Mouse (Mus musculus) gastrocnemius, adult 2 months (tissue): ENCODE data around the gene Ccdc81. TPM values are rescaled to one million over a fixed set of nuclear protein-coding genes. Genes with fewer than 3 reads are reported as not detected.

Source experiments
- DNase-seq: peaks from one replicate; pipeline ENCODE4 v3.0.0; 2022
- H3K27ac ChIP-seq: fragments of 200-600 bp; 2 replicates; pipeline ENCODE4 v1.8.1; 2022; ENCODE audit warnings: mild to moderate bottlenecking
- H3K4me3 ChIP-seq: fragments of 200-600 bp; 2 replicates; pipeline ENCODE4 v1.8.1; 2022; ENCODE audit warnings: mild to moderate bottlenecking, moderate library complexity
- CTCF ChIP-seq: fragments of 200-600 bp; IDR thresholded peaks from 2 replicates; pipeline ENCODE4 v1.8.1; 2022; ENCODE audit warnings: antibody characterized with exemption, mild to moderate bottlenecking, moderate library complexity
- intact Hi-C: fragments of 180-260 bp; cut with DNase I; formaldehyde crosslinking; loops from one replicate; pipeline ENCODE4 v1.15.1; 2025
- long read RNA-seq, 2 experiments: library from polyadenylated mRNA; stranded (forward); transcript quantifications; one replicate each; pipeline ENCODE4 v2.0.0; 2021
- total RNA-seq, 2 experiments: library from RNA; stranded (reverse); gene quantifications; 2 replicates each; pipeline ENCODE4 v1.2.3; 2021

Gene Ccdc81
- total RNA-seq, result not detected
- long read RNA-seq, experiment 1, result 0 reads
- long read RNA-seq, experiment 2, result 0 reads

DNA sequence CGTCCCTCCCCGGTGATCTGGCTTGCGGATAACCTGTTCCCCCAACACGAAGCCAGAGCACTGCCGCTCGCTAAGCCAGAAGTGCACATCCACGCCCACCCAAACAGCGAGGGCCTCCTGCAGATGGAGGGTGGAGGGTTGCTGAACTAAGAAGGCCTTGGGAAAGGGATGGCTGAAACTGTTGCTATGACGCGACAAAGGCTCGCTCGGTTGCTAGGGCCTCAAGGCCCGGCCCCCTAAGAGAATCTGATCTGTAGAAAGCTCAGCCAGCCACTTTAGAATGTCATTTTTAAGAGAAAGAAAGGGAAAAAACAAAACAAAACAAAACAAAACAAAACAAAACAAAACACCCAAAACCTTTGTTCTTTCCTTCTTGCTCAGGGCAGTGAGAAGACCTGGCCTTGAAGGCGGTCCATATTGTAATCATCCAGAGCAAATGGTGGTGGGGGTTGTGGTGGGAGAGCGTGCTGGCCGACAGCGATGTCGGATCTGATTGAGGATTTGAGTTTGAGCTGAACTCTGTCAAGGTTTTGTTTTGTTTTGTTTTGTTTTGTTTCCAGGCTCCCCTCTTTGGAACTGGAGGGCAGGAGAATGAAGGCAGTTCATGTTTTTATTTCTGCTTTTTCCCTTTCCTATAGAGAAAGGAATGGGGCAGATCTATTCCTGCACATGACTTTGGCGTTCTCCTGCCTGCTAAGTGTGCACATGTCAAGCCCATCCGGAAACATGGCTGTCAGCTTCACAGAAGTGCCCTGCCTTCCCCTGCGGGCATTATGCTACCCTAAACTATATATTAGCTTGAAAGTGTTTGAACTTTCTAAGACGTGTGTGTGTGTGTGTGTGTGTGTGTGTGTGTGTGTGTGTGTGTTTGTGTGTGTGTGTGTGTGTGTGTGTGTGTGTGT lies at the start of gene Ccdc81:
Ccdc81 (minus strand) TSS at position 188 of the 902 bp plus-strand sequence.
- Histone ChIP-seq H3K4me3 (peak within 1 kb of the TSS; percentile 26; the same call in 1 of the 2 replicates), H3K27ac (no peak within 1 kb of the TSS)
- DNase-seq, result no peak
- TF ChIP-seq CTCF, result no peak
- intact Hi-C loops, result no loop called here

DNA sequence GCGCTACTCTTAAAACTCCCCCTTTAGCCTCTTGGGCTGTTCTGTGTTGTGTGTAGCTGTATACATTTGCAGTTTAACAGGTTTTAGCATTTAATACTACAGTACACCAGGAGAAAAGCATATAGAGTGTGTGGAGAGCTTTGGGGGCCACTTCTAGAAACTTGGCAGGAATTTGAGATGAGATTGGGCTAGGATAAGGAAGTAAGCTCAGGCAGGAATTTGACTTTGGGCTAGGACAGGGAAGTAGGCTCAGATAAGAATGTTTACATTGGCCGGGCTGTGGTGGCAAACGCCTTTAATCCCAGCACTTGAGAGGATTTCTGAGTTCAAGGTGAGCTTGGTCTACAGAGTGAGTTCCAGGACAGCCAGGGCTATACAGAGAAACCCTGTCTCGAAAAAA lies 46.0 kb upstream of the Ccdc81 start:
- intact Hi-C loops, result no loop called here
- H3K27ac ChIP-seq, result no peak overlapping the region
- DNase-seq, result no peak

DNA sequence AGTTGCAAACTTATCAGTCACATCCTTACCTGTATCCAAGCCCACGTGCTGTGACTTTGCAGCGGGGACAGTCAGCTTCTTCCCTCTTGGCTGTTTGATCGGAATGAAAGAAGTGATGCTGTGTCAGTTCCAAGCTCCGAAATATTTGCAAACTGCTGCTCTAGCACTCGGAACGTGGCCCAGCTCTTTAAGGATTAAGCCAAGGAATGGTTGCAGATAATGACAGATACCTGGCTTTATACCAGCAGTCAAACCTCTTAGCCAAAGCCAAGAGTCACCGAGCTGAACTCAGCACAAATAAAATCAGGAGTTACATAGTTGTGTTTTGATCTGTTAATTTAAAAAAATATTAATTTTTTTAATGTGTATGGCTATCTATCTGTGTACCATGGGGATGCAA lies 44.6 kb upstream of the Ccdc81 start:
- intact Hi-C loops, result no loop called here
- DNase-seq, result peak; percentile 32
- no peak for TF ChIP-seq CTCF
- no peak overlapping the region for H3K4me3 ChIP-seq
- H3K27ac ChIP-seq, result 0 out of 2 replicates have a peak overlapping the region, but pooled peaks have one; percentile 35

More for the DNA sequence above, 46.0 kb upstream of the Ccdc81 start:
- TF ChIP-seq CTCF, result no peak
- H3K4me3 ChIP-seq, result no peak overlapping the region

DNA sequence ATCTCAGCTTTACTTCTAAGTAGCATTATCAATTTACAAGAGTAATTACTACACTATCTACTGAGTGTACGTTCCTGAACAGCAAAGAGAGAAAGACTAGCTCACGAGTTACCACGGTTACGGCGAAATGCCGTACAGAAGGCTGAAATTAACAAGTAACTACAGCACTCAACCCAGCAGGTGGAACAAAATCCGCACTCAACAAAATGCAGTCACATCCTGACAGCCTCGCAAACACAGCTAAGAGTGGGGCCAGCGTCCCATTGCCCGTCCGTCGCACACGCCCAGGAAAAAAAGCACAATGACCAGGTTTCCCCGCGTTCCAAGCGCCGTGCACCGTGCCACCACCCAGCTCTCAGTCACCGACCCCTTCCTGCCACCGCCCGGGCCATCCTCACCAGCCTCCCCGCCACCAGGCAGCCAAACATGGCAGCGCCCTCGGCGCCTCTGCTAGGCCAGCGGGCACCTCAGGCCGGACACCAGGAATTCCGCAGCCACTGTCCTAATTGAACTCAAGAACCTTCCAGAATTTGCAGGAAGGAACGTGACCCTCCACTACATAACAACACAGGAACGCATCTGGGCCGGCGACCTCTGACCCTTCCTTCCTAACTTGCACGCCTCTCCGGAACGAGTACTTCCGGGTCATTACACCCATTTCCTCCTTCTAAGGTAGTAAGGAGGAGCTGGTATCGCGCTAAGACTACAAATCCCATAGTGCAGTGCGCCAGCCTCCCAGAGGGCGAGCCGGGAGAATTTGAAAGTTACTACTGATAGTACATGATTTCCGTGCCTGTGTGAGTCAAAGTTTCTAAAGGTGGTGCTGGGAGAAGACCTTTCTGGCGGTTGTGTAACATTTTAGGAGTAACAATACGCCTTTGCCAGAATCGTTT lies 37.4 kb upstream of the Ccdc81 start, which contains the start of gene Hikeshi:
Hikeshi (minus strand) TSS at position 634 of the 893 bp plus-strand sequence.
- H3K27ac ChIP-seq, result peak within 1 kb of the TSS; percentile 94
- peak; percentile 94 for DNase-seq
- TF ChIP-seq CTCF, result no peak
- H3K4me3 ChIP-seq, result peak within 1 kb of the TSS; percentile 87
- intact Hi-C loops, result loop anchor here (5.0 kb wide), 1 partner anchor 36 kb away; no protein-coding TSS in a partner anchor

DNA sequence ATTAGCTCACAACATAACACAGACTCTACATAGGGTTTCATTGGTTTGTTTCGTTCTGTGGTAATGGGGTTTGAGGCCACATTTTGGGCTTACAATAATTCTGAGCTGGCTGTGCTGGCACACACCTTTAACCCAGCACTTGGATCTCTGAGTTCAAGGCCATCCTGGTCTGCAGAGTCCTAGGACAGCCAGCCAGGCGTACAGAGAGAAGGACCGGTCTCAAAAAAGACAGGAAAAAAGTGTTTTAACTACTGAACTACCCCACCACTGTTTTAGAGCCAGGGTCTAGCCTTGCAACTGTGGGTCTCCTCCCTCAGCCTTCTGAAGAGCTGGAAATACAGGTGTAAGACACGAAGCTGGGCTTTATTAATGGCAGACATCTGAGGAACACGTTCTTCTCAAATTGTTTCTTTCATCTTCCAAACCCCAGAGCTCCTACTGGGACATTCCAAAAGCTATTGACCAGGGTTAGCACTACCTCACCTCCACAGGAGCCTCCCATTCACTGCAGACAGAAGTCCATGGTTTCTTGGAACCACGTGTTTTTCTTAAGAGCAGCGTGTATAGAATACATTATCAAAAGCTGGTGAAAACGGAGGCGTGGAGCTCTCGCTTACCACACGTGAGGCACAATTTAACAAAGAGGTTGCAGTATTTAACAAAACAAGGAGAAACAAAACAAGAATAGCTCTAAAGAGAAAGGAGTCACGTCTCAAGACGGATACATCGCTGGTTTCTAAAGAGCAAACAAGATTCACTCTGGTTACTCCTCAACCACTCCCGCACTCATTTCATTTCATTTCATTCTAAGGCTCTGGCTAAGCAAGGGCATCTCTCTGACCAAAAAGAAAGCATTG lies 36.3 kb upstream of the Ccdc81 start:
- intact Hi-C loops, result loop anchor here (5.0 kb wide), 1 partner anchor 38 kb away; no protein-coding TSS in a partner anchor
- peak overlapping the region; percentile 87 for H3K4me3 ChIP-seq
- H3K27ac ChIP-seq, result peak overlapping the region; percentile 94
- DNase-seq, result no peak
- no peak for TF ChIP-seq CTCF

DNA sequence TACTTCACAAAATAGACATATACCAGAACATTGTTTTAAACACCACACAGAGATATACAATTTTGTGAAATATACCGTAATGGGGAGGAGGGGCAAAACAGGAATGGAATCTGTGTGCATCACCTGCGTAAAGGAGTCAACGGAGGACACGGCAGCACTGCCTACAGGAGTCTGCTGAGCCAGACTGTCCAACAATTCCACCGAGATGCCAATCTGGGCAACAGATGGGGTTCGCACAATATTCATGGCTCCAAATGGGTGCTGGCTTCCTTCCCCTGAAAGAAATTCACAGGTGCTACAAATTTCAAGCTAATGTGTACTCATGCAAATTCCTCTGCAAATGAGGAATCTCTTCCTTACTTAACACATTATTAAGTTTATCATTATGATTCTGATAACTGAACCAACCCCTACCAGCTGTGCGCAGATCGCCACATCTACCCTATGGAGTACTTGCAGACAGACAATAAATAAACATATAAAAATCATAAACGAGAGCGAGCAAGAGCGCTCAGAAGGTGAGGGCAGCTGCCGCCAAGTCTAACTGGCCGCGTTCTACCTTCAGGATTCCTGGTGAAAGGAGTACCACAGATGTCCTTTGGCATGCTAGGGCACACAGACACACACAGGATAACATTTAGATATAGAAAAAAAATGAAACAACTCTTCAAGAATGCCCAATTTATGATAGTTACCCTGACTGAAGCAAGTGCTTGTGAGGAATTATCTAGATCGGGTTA lies 20.2 kb upstream of the Ccdc81 start:
- no peak for TF ChIP-seq CTCF
- intact Hi-C loops, result no loop called here
- H3K4me3 ChIP-seq, result no peak overlapping the region
- H3K27ac ChIP-seq, result no peak overlapping the region
- no peak for DNase-seq

DNA sequence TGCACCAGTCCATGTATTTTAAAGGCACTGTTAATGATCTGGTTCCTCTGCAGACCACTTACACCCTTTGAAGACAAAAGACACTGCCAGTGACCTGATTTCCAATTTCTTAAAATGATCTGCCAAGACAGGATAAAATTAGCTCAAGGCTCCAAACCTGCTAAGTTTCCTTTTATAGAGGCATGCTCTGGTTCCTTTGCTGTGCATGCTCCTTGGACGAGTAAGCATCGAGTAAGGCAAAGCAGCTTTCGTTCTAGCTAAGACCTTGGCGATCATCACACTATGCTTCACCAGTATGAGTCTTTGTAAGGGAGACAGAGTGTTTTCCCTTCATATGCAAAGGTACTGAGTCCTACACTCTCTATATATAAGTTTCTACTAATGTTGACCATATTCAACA lies 14.3 kb upstream of the Ccdc81 start:
- Histone ChIP-seq H3K27ac (peak overlapping the region; percentile 84), H3K4me3 (peak overlapping the region; percentile 20; the same call in 1 of the 2 replicates)
- intact Hi-C loops, result no loop called here
- no peak for DNase-seq
- no peak for TF ChIP-seq CTCF

DNA sequence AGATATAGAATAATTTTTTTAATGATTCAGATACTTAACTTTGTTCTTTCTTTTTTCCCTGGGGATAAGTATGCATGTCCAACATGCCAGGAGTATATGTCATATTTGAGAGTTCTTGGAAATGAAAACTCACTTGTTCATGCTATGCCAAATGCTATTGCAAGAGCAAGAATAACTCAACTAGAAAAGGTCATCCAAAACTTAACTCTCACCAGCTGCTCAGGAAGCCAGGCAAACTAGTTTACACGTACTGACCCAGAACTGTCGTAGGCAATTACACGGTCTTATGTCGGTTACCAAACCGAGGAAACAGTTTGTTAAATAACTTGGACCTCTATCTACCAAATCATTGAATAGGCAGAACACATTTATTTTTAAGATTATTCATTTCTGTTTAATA lies 13.3 kb upstream of the Ccdc81 start:
- no peak for DNase-seq
- Histone ChIP-seq H3K4me3 (no peak overlapping the region; the same call in 1 of the 2 replicates), H3K27ac (peak overlapping the region; percentile 84)
- intact Hi-C loops, result no loop called here
- TF ChIP-seq CTCF, result no peak

DNA sequence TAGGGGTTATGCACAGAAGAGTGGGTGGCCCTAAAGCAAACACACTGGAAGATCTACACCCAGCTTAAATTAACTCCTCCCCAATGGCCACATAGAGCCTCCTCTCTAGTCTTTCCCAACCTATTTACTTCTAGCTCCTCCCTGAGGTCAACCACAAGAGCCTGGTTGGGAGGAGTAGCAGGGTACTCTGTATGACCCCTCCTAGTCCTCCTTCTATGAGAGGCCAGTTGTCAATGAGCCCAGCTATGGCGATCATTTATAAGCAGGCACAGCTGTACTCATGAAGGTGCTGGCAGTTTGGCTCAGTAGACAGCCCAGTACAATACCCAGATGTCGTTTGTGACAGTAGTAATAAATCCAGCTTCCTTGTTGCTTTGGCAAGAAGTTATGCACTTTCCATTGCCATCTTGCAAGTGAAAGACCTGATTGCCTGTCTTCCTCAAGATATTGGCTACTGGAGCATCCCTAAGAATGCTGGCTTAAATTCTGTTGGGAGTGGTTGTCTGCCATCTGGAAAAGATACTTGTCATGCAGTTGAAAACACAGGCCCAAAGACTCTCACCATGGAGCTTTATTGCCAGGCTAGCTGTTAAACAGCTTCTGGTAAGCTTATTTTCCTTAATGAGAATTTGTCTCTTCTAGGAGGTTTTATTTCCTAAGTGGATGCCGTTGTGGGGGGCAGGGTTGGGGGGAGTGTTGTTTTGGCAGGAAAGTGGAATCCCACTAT lies 10.2 kb upstream of the Ccdc81 start:
- intact Hi-C loops, result no loop called here
- no peak for TF ChIP-seq CTCF
- peak overlapping the region; percentile 20; the same call in 1 of the 2 replicates for H3K27ac ChIP-seq
- no peak overlapping the region for H3K4me3 ChIP-seq
- no peak for DNase-seq

DNA sequence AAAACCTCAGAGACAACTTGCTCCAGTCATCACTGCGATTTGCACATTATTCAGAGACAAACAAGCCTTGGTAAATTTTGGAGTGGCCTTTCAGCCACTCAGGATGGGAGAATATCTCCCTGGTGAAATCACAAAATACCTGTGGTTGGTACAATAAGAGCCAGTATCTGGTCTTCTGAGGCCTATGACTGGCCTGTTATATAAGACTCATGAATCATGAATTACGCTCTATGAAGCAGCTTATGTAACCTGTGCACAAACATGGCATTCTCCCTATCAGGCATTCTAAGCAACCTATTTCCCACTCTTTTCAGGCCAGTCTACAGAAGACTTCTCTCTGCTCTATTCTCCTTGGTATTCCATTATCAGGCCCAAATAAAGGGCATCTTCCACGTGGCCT lies 8.9 kb upstream of the Ccdc81 start:
- TF ChIP-seq CTCF, result no peak
- no peak for DNase-seq
- intact Hi-C loops, result no loop called here
- H3K4me3 ChIP-seq, result no peak overlapping the region
- no peak overlapping the region for H3K27ac ChIP-seq
